Mouse (Mus musculus) limb, embryonic 11.5 days (tissue): Measurements from ENCODE around the gene Elk4. TPM values are rescaled to one million over a fixed set of nuclear protein-coding genes. Genes with fewer than 3 reads are reported as not detected.

Experiments
- ATAC-seq: fragments of 200-750 bp; cut with Nextera tagmentation; 2 replicates; pipeline ENCODE4 v1.8.0; 2017; ENCODE audit warnings: low read depth; ENCODE audit not compliant: insufficient number of reproducible peaks, low FRiP score, low TSS enrichment
- DNase-seq: peaks from one replicate; pipeline ENCODE4 v3.0.0-alpha.2; 2015; ENCODE audit warnings: low spot score
- H3K27ac ChIP-seq: fragments of 300-500 bp; sonication (generic); replicated peaks from 2 replicates; pipeline ENCODE4 v1.5.1; 2014; ENCODE audit warnings: low read depth, mild to moderate bottlenecking, low read length
- H3K27me3 ChIP-seq: fragments of 300-500 bp; sonication (generic); 2 replicates; pipeline ENCODE4 v1.6.1; 2014; ENCODE audit warnings: mild to moderate bottlenecking, low read length, mixed read lengths; ENCODE audit not compliant: control insufficient read depth, insufficient read depth
- H3K36me3 ChIP-seq: fragments of 300-500 bp; sonication (generic); 2 replicates; pipeline ENCODE4 v1.6.1; 2014; ENCODE audit warnings: mild to moderate bottlenecking, low read length, moderate library complexity, mixed read lengths; ENCODE audit not compliant: control insufficient read depth, insufficient read depth
- H3K4me1 ChIP-seq: fragments of 300-500 bp; sonication (generic); 2 replicates; pipeline ENCODE4 v1.6.1; 2014; ENCODE audit warnings: low read length, mixed read lengths; ENCODE audit not compliant: control insufficient read depth, insufficient read depth
- H3K4me2 ChIP-seq: fragments of 300-500 bp; sonication (generic); 2 replicates; pipeline ENCODE4 v1.6.1; 2014; ENCODE audit warnings: low read depth, mild to moderate bottlenecking, moderate library complexity; ENCODE audit not compliant: severe bottlenecking
- H3K4me3 ChIP-seq: fragments of 300-500 bp; sonication (generic); 2 replicates; pipeline ENCODE4 v1.5.1; 2014; ENCODE audit warnings: low read depth, low read length
- H3K9ac ChIP-seq: fragments of 300-500 bp; sonication (generic); 2 replicates; pipeline ENCODE4 v1.6.1; 2014; ENCODE audit warnings: mild to moderate bottlenecking, low read length
- H3K9me3 ChIP-seq: fragments of 300-500 bp; sonication (generic); 2 replicates; pipeline ENCODE4 v1.6.1; 2016; ENCODE audit warnings: low read length; ENCODE audit not compliant: control insufficient read depth
- WGBS: fragments of 180-500 bp; shearing (Covaris S2); extraction: QIAGEN DNeasy Blood & Tissue Kit; methylation state at CpG from one replicate; pipeline ENCODE4 v1.1.7; 2014; 5-methylcytosine and 5-hydroxymethylcytosine counted together
- polyA plus RNA-seq: library from polyadenylated mRNA; unstranded; fragments of >200 nt; fragmentation: Nextera tagmentation; extraction: Ambion mirVana; gene quantifications from 2 replicates; pipeline ENCODE4 v1.2.1, GENCODE M21; 2014

The Elk4 gene
- polyA plus RNA-seq, 1 experiment from 2014 or later: 17.1 TPM

- Histone ChIP-seq H3K9me3 (no peaks in the 10 kb centered on the region), H3K27ac (no peak overlapping the region), H3K27me3 (peaks cover 10% of the 10 kb centered on the region), H3K4me2 (no peak overlapping the region), H3K9ac (no peak overlapping the region), H3K36me3 (no peaks in the 10 kb centered on the region), H3K4me3 (no peak overlapping the region), H3K4me1 (peaks cover 35% of the 10 kb centered on the region)
- 46% methylated on average over 3 of the region's 3 CpGs for WGBS
- ATAC-seq (no peak), DNase-seq (no peak)
Observed at GRCm38 (mm10) chr1:131968556-131968955, 38.9 kb upstream of the Elk4 start.

- DNase-seq (no peak), ATAC-seq (no peak)
- H3K4me2 ChIP-seq: no peak overlapping the region
- H3K36me3 ChIP-seq: no peaks in the 10 kb centered on the region
- peaks cover 31% of the 10 kb centered on the region for H3K4me1 ChIP-seq
- H3K4me3 ChIP-seq: no peak overlapping the region
- WGBS: 73% methylated on average over 6 of the region's 6 CpGs
- H3K27me3 ChIP-seq: peaks cover 6% of the 10 kb centered on the region
- no peak overlapping the region for H3K9ac ChIP-seq
- H3K9me3 ChIP-seq: no peaks in the 10 kb centered on the region
- H3K27ac ChIP-seq: no peak overlapping the region
Observed at GRCm38 (mm10) chr1:131968983-131969382, 38.4 kb upstream of the Elk4 start.

GRCm38 (mm10) chr1:131969825-131970224 is 37.6 kb upstream of the Elk4 start:
- H3K36me3 ChIP-seq: no peaks in the 10 kb centered on the region
- DNase-seq (no peak), ATAC-seq (no peak)
- no peak overlapping the region for H3K4me3 ChIP-seq
- H3K27ac ChIP-seq: no peak overlapping the region
- H3K9ac ChIP-seq: no peak overlapping the region
- H3K4me1 ChIP-seq: peaks cover 28% of the 10 kb centered on the region
- no peaks in the 10 kb centered on the region for H3K27me3 ChIP-seq
- no peak overlapping the region for H3K4me2 ChIP-seq
- WGBS: 51% methylated on average over 4 of the region's 4 CpGs
- H3K9me3 ChIP-seq: no peaks in the 10 kb centered on the region

DNA sequence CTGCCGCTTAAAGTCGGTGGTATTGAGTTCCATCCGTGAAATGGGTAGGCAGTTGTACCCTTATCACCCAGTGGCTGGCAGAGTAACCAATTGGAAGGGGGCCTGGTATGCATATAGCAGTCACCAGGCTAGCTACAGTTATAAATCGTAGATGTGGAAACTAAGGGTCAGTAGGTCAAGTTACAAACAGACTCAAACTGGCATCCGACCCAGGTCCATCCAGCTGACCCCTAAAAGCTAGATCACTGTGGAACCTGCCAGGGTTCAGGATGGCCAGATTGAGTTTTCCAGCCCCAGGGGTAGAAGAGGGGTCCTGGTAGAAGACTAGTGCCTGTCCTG is 37.1 kb upstream of the Elk4 start:
- peak overlapping the region; percentile 13; the same call in 1 of the 2 replicates for H3K4me2 ChIP-seq
- H3K4me1 ChIP-seq: peaks cover 28% of the 10 kb centered on the region
- DNase-seq (no peak), ATAC-seq (no peak)
- no peak overlapping the region for H3K4me3 ChIP-seq
- H3K9ac ChIP-seq: no peak overlapping the region
- peak overlapping the region; percentile 84; the same call in 1 of the 2 replicates for H3K27ac ChIP-seq
- no peaks in the 10 kb centered on the region for H3K36me3 ChIP-seq
- WGBS: 34% methylated on average over 5 of the region's 5 CpGs
- no peaks in the 10 kb centered on the region for H3K9me3 ChIP-seq
- H3K27me3 ChIP-seq: no peaks in the 10 kb centered on the region

DNA sequence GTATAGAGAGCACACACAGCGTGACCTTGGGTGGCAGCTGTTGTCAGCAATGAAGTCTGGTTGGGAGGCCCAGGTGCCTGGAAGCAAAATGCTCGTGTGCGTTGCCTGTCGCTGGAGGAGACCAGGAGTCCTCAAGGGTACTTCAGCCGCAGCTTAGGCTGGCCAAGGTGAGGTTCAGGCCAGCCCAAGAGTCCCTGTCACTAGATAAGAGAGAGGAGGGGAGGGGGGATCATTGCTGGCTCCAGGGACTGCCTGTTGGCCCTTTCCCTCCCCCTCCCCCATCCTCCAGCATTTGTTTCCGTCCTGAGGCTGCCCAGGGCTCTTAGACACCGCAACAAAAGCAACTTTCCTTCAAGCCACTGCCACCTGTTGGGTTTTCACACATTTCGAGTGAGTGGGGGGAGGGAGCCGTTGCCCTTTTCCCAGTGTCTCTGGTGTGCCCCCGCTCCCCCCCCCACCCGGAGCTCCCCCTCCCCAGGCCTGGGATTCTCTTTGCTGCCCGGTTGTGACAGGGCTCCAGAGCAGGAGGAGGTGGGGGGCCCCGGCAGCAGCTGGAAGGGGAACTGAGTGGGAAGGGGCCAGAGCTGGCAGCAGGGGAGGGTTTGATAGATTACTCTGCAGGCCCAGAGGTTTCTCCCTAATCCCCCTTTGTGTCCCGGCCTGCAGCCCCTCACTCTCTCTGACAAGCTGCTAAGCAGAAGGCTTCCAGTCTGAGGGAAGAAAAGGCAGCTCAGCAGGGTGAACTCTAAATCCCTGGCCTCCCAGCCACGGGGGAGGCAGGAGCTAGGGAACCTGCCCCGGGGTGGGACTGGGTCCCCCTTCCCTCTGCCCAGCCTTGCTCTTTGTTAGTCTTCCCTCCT is 36.5 kb upstream of the Elk4 start:
- H3K4me1 ChIP-seq: peaks cover 28% of the 10 kb centered on the region
- DNase-seq: peak; percentile 63
- WGBS: 5% methylated on average over 16 of the region's 16 CpGs
- no peak overlapping the region for H3K4me3 ChIP-seq
- ATAC-seq: peak; percentile 63; the same call in 1 of the 2 replicates
- peak overlapping the region; percentile 13; the same call in 1 of the 2 replicates for H3K4me2 ChIP-seq
- H3K9ac ChIP-seq: peak overlapping the region; percentile 49; the same call in 1 of the 2 replicates
- no peaks in the 10 kb centered on the region for H3K27me3 ChIP-seq
- peak overlapping the region; percentile 84; the same call in 1 of the 2 replicates for H3K27ac ChIP-seq
- H3K36me3 ChIP-seq: no peaks in the 10 kb centered on the region
- H3K9me3 ChIP-seq: no peaks in the 10 kb centered on the region

GRCm38 (mm10) chr1:131971771-131972497 is 35.5 kb upstream of the Elk4 start:
- no peak overlapping the region for H3K4me3 ChIP-seq
- peak; percentile 55 for DNase-seq
- H3K4me2 ChIP-seq: peak overlapping the region; percentile 20; the same call in 1 of the 2 replicates

DNA sequence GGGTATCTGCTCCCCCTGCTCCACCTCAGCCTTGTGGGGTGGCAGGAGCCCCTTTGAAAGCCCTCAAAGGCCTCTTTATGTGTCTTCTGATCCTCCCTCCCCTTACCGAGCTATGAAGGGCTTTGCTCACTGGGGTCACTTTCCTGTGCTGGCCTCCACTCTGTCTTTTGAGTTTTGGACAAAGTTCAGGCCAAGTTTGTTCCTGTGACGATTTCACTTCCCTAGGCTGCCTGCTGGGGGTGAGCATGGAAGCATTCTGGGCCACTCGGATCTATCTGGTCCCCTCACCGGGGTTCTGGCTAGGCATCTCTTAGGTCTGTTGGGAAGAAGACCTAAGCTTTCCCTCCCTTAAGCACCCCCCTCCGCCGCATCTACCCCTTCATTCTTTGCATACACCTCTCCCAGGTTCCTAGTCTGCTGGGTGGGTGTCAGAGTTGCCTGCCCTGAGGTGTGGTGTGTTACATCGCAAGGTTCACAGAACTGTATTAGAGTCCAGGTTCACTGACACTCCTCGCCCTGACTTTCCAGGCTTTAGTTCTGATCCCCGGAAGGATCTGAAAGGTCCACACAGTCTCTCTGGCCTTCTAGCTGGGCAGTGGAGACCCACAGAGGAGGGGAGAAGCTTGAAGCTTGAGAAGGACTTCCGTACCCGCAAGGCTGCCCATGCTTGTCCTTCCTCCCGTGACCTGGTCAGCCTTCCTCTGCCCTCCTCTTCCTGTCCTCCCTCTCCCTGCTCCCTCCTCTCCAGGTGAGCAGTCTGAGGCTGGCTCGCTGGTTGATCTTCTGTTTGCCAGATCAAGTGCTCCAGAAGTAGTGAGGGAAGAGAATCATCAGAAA is 34.7 kb upstream of the Elk4 start:
- H3K9me3 ChIP-seq: no peaks in the 10 kb centered on the region
- no peak overlapping the region for H3K4me3 ChIP-seq
- WGBS: 22% methylated on average over 13 of the region's 13 CpGs
- no peaks in the 10 kb centered on the region for H3K36me3 ChIP-seq
- H3K4me2 ChIP-seq: peak overlapping the region; percentile 20; the same call in 1 of the 2 replicates
- H3K27ac ChIP-seq: no peak overlapping the region
- 0 out of 2 replicates have a peak overlapping the region, but pooled peaks have one; percentile 27 for H3K9ac ChIP-seq
- ATAC-seq (no peak), DNase-seq (no peak)
- peaks cover 28% of the 10 kb centered on the region for H3K4me1 ChIP-seq
- no peaks in the 10 kb centered on the region for H3K27me3 ChIP-seq

More at GRCm38 (mm10) chr1:131971771-131972497, 35.5 kb upstream of the Elk4 start:
- 12% methylated on average over 15 of the region's 15 CpGs for WGBS
- H3K9ac ChIP-seq: 0 out of 2 replicates have a peak overlapping the region, but pooled peaks have one; percentile 27
- peak overlapping the region; percentile 84; the same call in 1 of the 2 replicates for H3K27ac ChIP-seq
- H3K36me3 ChIP-seq: no peaks in the 10 kb centered on the region
- no peaks in the 10 kb centered on the region for H3K9me3 ChIP-seq
- H3K4me1 ChIP-seq: peaks cover 28% of the 10 kb centered on the region
- H3K27me3 ChIP-seq: no peaks in the 10 kb centered on the region
- no peak for ATAC-seq

DNA sequence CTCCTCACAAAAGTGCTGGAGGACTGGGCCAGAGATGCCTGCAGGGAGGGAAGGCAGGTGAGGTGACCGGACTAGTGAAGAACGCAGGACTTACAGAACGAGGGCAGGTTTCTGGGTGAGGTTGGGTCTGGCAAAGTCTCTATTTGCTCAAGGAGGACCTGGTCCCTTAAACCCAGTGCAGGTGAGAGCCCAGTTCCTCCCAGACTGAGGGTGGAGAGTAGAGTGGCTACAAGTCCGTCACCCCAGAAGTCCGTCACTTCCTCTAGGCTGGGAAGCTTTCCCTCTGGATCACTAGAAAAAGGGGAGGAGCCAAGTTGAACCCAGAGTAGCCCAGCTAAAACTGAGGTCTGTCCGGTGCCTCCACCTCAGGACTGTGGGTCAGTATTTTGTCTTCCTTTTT is 33.4 kb upstream of the Elk4 start:
- H3K27ac ChIP-seq: no peak overlapping the region
- no peaks in the 10 kb centered on the region for H3K9me3 ChIP-seq
- ATAC-seq (no peak), DNase-seq (no peak)
- H3K27me3 ChIP-seq: no peaks in the 10 kb centered on the region
- H3K4me2 ChIP-seq: no peak overlapping the region
- peaks cover 28% of the 10 kb centered on the region for H3K4me1 ChIP-seq
- H3K36me3 ChIP-seq: no peaks in the 10 kb centered on the region
- no peak overlapping the region for H3K4me3 ChIP-seq
- 74% methylated on average over 6 of the region's 6 CpGs for WGBS
- H3K9ac ChIP-seq: no peak overlapping the region
